Mouse (Mus musculus) embryonic facial prominence, embryonic 14.5 days (tissue): ENCODE measurements around the gene Eif6. TPM values are rescaled to one million over a fixed set of nuclear protein-coding genes. Genes with fewer than 3 reads are reported as not detected.

Source experiments
- ATAC-seq: fragments of 200-750 bp; cut with Nextera tagmentation; 2 replicates; pipeline ENCODE4 v1.8.0; 2017; ENCODE audit warnings: low read depth, moderate number of reproducible peaks, moderate TSS enrichment
- DNase-seq: peaks from one replicate; pipeline ENCODE4 v3.0.0-alpha.2; 2015; ENCODE audit warnings: low spot score
- H3K27ac ChIP-seq: fragments of 300-500 bp; sonication (generic); replicated peaks from 2 replicates; pipeline ENCODE4 v1.5.1; 2014; ENCODE audit warnings: low read depth, mild to moderate bottlenecking, low read length, moderate library complexity
- H3K27me3 ChIP-seq: fragments of 300-500 bp; sonication (generic); replicated peaks from 2 replicates; pipeline ENCODE4 v1.6.1; 2014; ENCODE audit warnings: low read length; ENCODE audit not compliant: control insufficient read depth, insufficient read depth
- H3K36me3 ChIP-seq: fragments of 300-500 bp; sonication (generic); 2 replicates; pipeline ENCODE4 v1.6.1; 2014; ENCODE audit warnings: low read length, mixed read lengths; ENCODE audit not compliant: control insufficient read depth, insufficient read depth
- H3K4me1 ChIP-seq: fragments of 300-500 bp; sonication (generic); 2 replicates; pipeline ENCODE4 v1.6.1; 2014; ENCODE audit warnings: antibody characterized with exemption, low read length; ENCODE audit not compliant: control insufficient read depth, insufficient read depth
- H3K4me2 ChIP-seq: fragments of 300-500 bp; sonication (generic); 2 replicates; pipeline ENCODE4 v1.6.1; 2014; ENCODE audit warnings: low read depth, mild to moderate bottlenecking, low read length, moderate library complexity, mixed read lengths
- H3K4me3 ChIP-seq: fragments of 300-500 bp; sonication (generic); 2 replicates; pipeline ENCODE4 v1.5.1; 2014; ENCODE audit warnings: low read depth, mild to moderate bottlenecking, low read length
- H3K9ac ChIP-seq: fragments of 300-500 bp; sonication (generic); 2 replicates; pipeline ENCODE4 v1.6.1; 2014; ENCODE audit warnings: low read depth, mild to moderate bottlenecking, low read length, moderate library complexity, mixed read lengths
- H3K9me3 ChIP-seq: fragments of 300-500 bp; sonication (generic); 2 replicates; pipeline ENCODE4 v1.6.1; 2016; ENCODE audit warnings: low read length; ENCODE audit not compliant: control insufficient read depth
- WGBS: fragments of 180-500 bp; shearing (Covaris S2); extraction: QIAGEN DNeasy Blood & Tissue Kit; methylation state at CpG from one replicate; pipeline ENCODE4 v1.1.7; 2014; 5-methylcytosine and 5-hydroxymethylcytosine counted together
- polyA plus RNA-seq: library from polyadenylated mRNA; unstranded; fragments of >200 nt; fragmentation: Nextera tagmentation; extraction: Ambion mirVana; gene quantifications from 2 replicates; pipeline ENCODE4 v1.2.1, GENCODE M21; 2014

Gene Eif6
- polyA plus RNA-seq, 1 experiment from 2014 or later = 151 TPM

DNA sequence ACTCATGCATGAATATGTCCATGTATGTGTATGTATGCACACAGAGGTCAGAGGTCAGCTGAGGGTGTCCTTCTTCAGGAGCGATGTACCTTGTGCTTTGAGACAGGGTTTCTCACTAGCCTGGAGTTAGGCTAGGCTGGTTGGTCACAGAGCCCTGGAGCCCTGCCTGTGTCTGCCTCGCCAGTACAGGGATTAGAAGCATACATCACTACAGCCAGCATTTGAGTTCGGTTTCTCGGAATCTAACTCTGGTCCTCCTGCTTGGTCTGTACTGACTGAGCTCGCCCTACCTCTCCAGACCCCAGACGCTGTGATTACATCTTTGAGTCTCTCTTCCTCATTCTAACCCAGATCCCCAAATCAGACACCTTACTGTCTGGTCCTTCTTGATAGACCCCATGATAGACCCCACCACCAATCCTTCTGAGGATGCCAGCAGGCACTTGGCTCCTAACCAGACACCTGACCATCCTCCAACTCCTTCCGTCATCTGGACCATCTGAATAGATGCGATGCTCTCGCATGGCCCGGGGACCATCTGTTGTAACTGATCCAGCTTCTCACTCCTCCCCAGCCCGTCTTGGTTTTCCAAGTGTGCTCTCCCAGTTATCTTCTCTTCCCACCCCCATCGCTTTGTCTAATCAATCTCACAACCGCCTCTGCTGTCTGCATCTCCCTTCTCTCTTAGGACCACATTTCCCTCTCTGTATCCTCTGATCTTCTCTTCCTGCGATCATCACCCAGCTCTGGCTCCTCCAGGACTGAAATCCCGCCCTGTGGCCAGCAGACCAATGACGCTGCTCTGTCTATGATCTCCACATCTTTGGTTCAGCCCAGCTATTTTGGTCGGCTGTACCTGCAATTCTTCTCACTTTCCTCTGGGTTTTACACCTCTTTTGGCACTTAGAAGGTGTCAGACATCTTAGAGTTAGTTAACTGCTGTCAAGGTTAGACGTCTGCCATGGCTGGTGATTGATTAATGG lies 38.5 kb downstream of the Eif6 start:
- Histone ChIP-seq H3K27me3 (no peaks in the 10 kb centered on the region), H3K9ac (no peak overlapping the region), H3K4me3 (no peak overlapping the region), H3K4me1 (no peaks in the 10 kb centered on the region), H3K27ac (no peak overlapping the region), H3K9me3 (no peaks in the 10 kb centered on the region), H3K4me2 (no peak overlapping the region), H3K36me3 (no peaks in the 10 kb centered on the region)
- ATAC-seq (no peak), DNase-seq (no peak)
- 75% methylated on average over 18 of the region's 18 CpGs for WGBS

DNA sequence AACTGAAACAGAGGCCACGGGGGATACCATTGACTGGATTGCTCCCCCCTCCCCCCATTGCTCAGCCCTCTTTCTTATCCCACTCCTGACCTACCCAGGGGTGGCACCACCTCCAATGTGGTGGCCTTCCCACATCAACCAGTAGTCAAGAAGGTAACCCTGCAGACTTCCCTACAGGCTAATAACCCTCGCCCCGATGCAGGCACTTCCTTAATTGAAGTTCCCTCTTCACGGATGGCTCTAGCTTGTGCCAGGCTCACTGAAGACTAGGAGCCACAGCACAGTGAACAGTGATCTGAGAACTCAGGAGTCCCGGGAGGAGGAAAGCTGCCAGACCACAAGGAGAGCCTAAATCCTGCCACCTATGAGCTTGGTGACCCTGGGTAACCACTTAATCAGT lies 39.8 kb downstream of the Eif6 start:
- DNase-seq (no peak), ATAC-seq (no peak)
- H3K27ac ChIP-seq = no peak overlapping the region
- no peaks in the 10 kb centered on the region for H3K36me3 ChIP-seq
- H3K4me1 ChIP-seq = no peaks in the 10 kb centered on the region
- no peak overlapping the region for H3K4me3 ChIP-seq
- H3K9me3 ChIP-seq = no peaks in the 10 kb centered on the region
- H3K9ac ChIP-seq = no peak overlapping the region
- 73% methylated on average over 5 of the region's 5 CpGs for WGBS
- no peaks in the 10 kb centered on the region for H3K27me3 ChIP-seq
- H3K4me2 ChIP-seq = no peak overlapping the region

DNA sequence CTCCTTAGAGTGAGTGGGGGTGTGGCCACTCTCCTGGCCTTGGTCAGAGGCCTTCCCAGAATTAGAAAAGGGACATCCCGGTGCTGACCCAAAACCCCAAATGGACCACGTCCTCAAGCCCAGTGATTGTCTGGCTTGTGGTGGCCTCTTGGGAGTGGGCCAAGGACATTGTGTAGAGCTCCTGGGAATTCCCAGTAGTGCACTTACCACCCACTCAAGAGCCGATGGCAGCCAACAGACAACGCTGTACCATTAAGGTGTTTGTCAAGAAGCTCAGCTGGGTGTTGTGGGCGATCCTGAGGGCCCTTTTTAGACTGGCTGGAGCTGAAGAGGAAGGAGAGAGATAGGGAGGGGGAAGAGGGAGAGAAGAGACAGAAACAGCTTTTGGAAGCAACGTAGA lies 42.2 kb downstream of the Eif6 start:
- H3K4me2 ChIP-seq = no peak overlapping the region
- H3K9me3 ChIP-seq = no peaks in the 10 kb centered on the region
- no peak overlapping the region for H3K9ac ChIP-seq
- WGBS = 78% methylated on average over 6 of the region's 6 CpGs
- no peaks in the 10 kb centered on the region for H3K4me1 ChIP-seq
- no peaks in the 10 kb centered on the region for H3K27me3 ChIP-seq
- H3K27ac ChIP-seq = no peak overlapping the region
- ATAC-seq = no peak
- H3K4me3 ChIP-seq = no peak overlapping the region
- no peaks in the 10 kb centered on the region for H3K36me3 ChIP-seq
- DNase-seq = no peak

DNA sequence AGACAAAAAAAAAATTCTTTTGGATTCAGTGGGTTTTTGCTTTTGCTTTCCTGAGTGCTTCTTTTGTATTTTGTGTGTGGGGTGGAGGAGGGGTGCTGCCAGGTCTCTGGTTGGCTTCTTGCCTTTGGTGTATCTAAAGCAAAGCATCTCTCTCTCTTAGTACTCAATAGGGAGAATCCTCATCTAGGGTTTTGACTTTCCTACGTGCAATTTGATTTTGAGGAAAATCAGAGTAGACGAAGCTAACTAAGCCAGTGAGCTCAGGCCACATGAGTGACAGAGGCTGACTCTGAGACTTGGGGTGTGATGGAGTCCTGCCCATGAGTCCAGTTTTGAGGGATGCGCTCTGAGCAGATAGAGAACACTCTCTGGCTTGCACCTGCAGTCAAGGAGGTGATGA lies 47.2 kb downstream of the Eif6 start:
- H3K4me3 ChIP-seq = no peak overlapping the region
- H3K27me3 ChIP-seq = peaks cover 34% of the 10 kb centered on the region
- H3K36me3 ChIP-seq = no peaks in the 10 kb centered on the region
- ATAC-seq (no peak), DNase-seq (no peak)
- no peak overlapping the region for H3K9ac ChIP-seq
- H3K9me3 ChIP-seq = no peaks in the 10 kb centered on the region
- no peak overlapping the region for H3K4me2 ChIP-seq
- H3K27ac ChIP-seq = no peak overlapping the region
- WGBS = 83% methylated on average over 3 of the region's 3 CpGs
- no peaks in the 10 kb centered on the region for H3K4me1 ChIP-seq

DNA sequence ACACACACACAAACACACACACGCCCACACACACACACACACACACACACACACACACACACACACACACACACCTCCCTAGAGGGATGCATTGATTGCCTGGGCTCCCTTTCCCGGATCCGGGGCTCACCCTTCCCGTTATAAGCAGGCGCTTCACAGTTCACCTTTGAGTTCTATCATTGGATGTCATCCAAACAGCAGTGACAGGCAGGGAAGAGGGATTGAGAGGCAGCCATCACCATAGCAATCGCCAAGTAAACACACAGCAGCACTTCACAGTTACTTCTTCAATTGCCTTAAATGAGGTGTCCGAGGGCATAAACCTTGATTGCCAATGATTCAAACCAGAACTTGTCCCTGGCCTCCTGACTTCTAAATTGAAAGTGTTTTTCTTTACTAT lies 47.7 kb downstream of the Eif6 start:
- Histone ChIP-seq H3K9ac (no peak overlapping the region), H3K4me1 (no peaks in the 10 kb centered on the region), H3K27me3 (peaks cover 38% of the 10 kb centered on the region), H3K36me3 (no peaks in the 10 kb centered on the region), H3K27ac (no peak overlapping the region), H3K4me2 (no peak overlapping the region), H3K4me3 (no peak overlapping the region), H3K9me3 (no peaks in the 10 kb centered on the region)
- no peak for DNase-seq
- no peak for ATAC-seq
- 58% methylated on average over 7 of the region's 7 CpGs for WGBS

DNA sequence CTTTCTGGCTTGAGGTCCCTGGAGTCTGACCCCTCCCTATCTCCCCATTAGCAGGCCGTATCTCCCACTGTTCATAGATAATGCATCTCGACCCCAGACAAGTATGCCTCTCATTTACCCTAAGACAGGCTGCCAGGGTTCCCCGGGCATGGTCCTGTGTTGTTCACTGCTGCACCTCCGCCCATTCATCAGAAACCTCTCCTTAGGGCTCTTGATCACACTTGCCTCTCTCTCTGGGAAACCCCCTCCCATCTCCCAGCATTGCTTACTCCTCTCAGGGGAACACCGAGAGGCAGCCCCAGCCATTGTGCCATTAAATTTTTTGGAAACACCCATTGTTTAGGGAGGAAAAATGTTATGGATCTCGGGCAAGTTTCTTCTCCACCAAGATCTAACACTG lies 48.7 kb downstream of the Eif6 start:
- Histone ChIP-seq H3K9me3 (no peaks in the 10 kb centered on the region), H3K27me3 (peaks cover 48% of the 10 kb centered on the region), H3K4me1 (no peaks in the 10 kb centered on the region), H3K4me3 (no peak overlapping the region), H3K27ac (no peak overlapping the region), H3K36me3 (no peaks in the 10 kb centered on the region), H3K4me2 (no peak overlapping the region), H3K9ac (no peak overlapping the region)
- 63% methylated on average over 6 of the region's 6 CpGs for WGBS
- DNase-seq (no peak), ATAC-seq (no peak)

DNA sequence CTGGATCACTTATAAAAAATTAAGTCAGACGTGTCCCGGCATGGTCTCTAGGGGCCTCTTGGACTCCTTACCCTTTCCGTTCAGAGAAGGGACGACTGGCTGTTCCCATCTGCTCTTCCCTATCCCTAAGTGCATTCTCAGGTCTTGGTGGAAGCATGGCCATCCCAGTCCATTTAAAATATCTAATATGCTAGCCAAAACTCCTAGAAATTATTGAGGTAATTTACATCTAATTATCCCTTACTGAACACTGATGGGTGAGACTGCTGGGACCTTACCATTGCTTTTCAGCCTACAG lies 49.1 kb downstream of the Eif6 start:
- no peaks in the 10 kb centered on the region for H3K36me3 ChIP-seq
- DNase-seq = no peak
- no peak overlapping the region for H3K27ac ChIP-seq
- peaks cover 52% of the 10 kb centered on the region for H3K27me3 ChIP-seq
- H3K9me3 ChIP-seq = no peaks in the 10 kb centered on the region
- WGBS = 68% methylated on average over 4 of the region's 4 CpGs
- H3K4me2 ChIP-seq = no peak overlapping the region
- no peak for ATAC-seq
- H3K9ac ChIP-seq = no peak overlapping the region
- no peak overlapping the region for H3K4me3 ChIP-seq
- H3K4me1 ChIP-seq = no peaks in the 10 kb centered on the region

DNA sequence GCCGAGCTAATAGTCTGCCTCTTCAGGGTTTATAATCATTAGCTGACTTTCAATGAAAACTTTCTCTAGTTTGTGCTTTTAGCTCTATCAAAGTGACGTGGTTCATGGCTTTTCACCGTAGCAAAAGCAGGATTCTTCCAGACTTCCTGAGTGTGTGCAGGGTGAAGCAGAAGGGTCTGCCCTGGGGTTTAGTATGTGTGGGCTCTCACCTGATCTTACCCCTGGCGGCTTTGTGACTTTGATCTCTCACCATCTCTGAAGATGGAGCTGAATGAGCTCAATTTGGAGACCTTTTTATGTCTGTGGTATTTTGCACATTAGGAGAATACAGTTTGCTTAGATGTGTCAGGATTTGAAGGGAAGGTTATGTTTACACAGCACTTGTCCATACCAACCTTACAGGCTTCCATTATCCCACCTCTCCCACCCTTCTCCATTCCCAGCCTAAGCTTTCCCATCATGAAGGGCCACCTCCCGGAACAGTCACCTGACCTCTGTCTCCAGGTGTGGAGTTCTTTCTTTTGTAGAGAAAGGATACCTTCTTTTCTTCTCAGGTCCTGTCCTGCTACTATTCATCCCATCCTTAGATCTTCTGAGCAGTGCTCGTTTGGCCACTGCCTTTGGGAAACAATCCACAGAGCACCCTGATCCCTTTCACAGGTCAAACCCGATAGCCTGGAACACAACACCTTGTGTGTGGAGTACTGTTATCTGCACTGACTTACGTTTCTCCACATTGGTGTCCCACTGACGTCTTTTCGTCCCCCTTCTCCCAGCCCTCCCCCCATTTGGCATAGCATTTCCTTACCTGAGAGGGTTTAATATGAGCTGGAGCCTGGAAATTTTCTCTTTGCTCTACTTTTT lies 49.7 kb downstream of the Eif6 start:
- no peak for DNase-seq
- no peak for ATAC-seq
- Histone ChIP-seq H3K4me2 (no peak overlapping the region), H3K4me1 (no peaks in the 10 kb centered on the region), H3K36me3 (no peaks in the 10 kb centered on the region), H3K27ac (no peak overlapping the region), H3K4me3 (no peak overlapping the region), H3K27me3 (peaks cover 52% of the 10 kb centered on the region), H3K9me3 (no peaks in the 10 kb centered on the region), H3K9ac (no peak overlapping the region)
- 62% methylated on average over 10 of the region's 10 CpGs for WGBS
